ENCODE assay signal across 8 mouse cellular contexts in genomic region chr7:38167724-38168141, GRCm38 (mm10). TPM values are rescaled to one million over a fixed set of nuclear protein-coding genes. Genes with fewer than 3 reads are reported as not detected.
DNase-seq lines count a peak whose midpoint lies in the region; ATAC-seq and TF ChIP-seq lines count a peak whose summit lies in the region.

No protein-coding gene starts in this region.

- H3K4me3 ChIP-seq in bone marrow, adult 2 months (replicated peaks; ENCODE audit: control insufficient read depth, low read depth, low read length), result no peak overlapping the region
- no peak overlapping the region for H3K4me3 ChIP-seq in forebrain, embryonic 15.5 days
- no peak overlapping the region for H3K4me3 ChIP-seq in limb, embryonic 11.5 days (ENCODE audit: low read depth, low read length)
- no peak overlapping the region for H3K4me3 ChIP-seq in midbrain, embryonic 14.5 days (replicated peaks; ENCODE audit: low read depth, low read length)

- no peak overlapping the region for H3K9ac ChIP-seq in forebrain, embryonic 15.5 days (replicated peaks)
- no peak overlapping the region for H3K9ac ChIP-seq in limb, embryonic 11.5 days (ENCODE audit: low read length)
- no peak overlapping the region for H3K9ac ChIP-seq in midbrain, embryonic 14.5 days (replicated peaks; ENCODE audit: low read length)

- WGBS in bone marrow, adult 2 months, result 16% methylated on average over 11 of the region's 11 CpGs
- 15% methylated on average over 11 of the region's 11 CpGs for WGBS in forebrain, embryonic 15.5 days
- WGBS in limb, embryonic 11.5 days, result 15% methylated on average over 11 of the region's 11 CpGs
- 18% methylated on average over 11 of the region's 11 CpGs for WGBS in midbrain, embryonic 14.5 days

- no peaks in the 10 kb centered on the region for H3K36me3 ChIP-seq in forebrain, embryonic 15.5 days
- no peaks in the 10 kb centered on the region for H3K36me3 ChIP-seq in limb, embryonic 11.5 days (ENCODE audit: control insufficient read depth, insufficient read depth, low read length)
- no peaks in the 10 kb centered on the region for H3K36me3 ChIP-seq in midbrain, embryonic 14.5 days (ENCODE audit: control insufficient read depth, insufficient read depth, low read length)

- DNase-seq in layer of hippocampus, adult 11-12 months (ENCODE audit: low spot score), result peak; percentile 67
- no peak for DNase-seq in layer of hippocampus, adult 9-10 months (ENCODE audit: low spot score)
- peak; percentile 73 for DNase-seq in induced T-regulatory cell, adult 2 months (ENCODE audit: low read depth)
- DNase-seq in limb, embryonic 11.5 days (ENCODE audit: low spot score), result peak; percentile 64
- peak; percentile 87 for DNase-seq in midbrain, embryonic 14.5 days
- DNase-seq in thymus, postnatal 4 days, result peak; percentile 50

- H3K27ac ChIP-seq in bone marrow, adult 2 months (ENCODE audit: control insufficient read depth, insufficient read depth, low read depth, low read length, poor library complexity), result no peak overlapping the region
- no peak overlapping the region for H3K27ac ChIP-seq in forebrain, embryonic 15.5 days (replicated peaks)
- H3K27ac ChIP-seq in limb, embryonic 11.5 days (replicated peaks; ENCODE audit: low read depth, low read length), result no peak overlapping the region
- H3K27ac ChIP-seq in midbrain, embryonic 14.5 days (replicated peaks; ENCODE audit: low read depth, low read length), result no peak overlapping the region

- H3K4me1 ChIP-seq in bone marrow, adult 2 months (ENCODE audit: control insufficient read depth, insufficient read depth, low read length), result peaks cover 4% of the 10 kb centered on the region; the same call in 1 of the 2 replicates
- peaks cover 5% of the 10 kb centered on the region; the same call in 1 of the 2 replicates for H3K4me1 ChIP-seq in forebrain, embryonic 15.5 days
- H3K4me1 ChIP-seq in limb, embryonic 11.5 days (ENCODE audit: control insufficient read depth, insufficient read depth, low read length), result no peaks in the 10 kb centered on the region
- peaks cover 2% of the 10 kb centered on the region; the same call in 1 of the 2 replicates for H3K4me1 ChIP-seq in midbrain, embryonic 14.5 days (ENCODE audit: control insufficient read depth, insufficient read depth, low read length)

- TF ChIP-seq CTCF in bone marrow, adult 2 months (IDR thresholded peaks at IDR 0.05; ENCODE audit: control insufficient read depth, insufficient read depth, low read length), result peak; percentile 18; the same call in 1 of the 2 replicates

- TF ChIP-seq POLR2A in bone marrow, adult 2 months (IDR thresholded peaks at IDR 0.05; ENCODE audit: borderline replicate concordance, control insufficient read depth, low read depth, low read length), result no peak

- no peak overlapping the region for H3K4me2 ChIP-seq in forebrain, embryonic 15.5 days (replicated peaks)
- H3K4me2 ChIP-seq in limb, embryonic 11.5 days (ENCODE audit: low read depth, severe bottlenecking), result no peak overlapping the region
- peak overlapping the region; percentile 30; the same call in 1 of the 2 replicates for H3K4me2 ChIP-seq in midbrain, embryonic 14.5 days (ENCODE audit: low read length)

- H3K27me3 ChIP-seq in forebrain, embryonic 15.5 days, result no peaks in the 10 kb centered on the region
- H3K27me3 ChIP-seq in limb, embryonic 11.5 days (ENCODE audit: control insufficient read depth, insufficient read depth, low read length), result no peaks in the 10 kb centered on the region
- no peaks in the 10 kb centered on the region for H3K27me3 ChIP-seq in midbrain, embryonic 14.5 days (ENCODE audit: control insufficient read depth, insufficient read depth, low read length)

- peak; percentile 66; the same call in 1 of the 2 replicates for ATAC-seq in forebrain, embryonic 15.5 days (replicated peaks)
- ATAC-seq in limb, embryonic 11.5 days (ENCODE audit: insufficient number of reproducible peaks, low FRiP score, low TSS enrichment, low read depth), result no peak
- ATAC-seq in midbrain, embryonic 14.5 days (ENCODE audit: low FRiP score, low TSS enrichment), result no peak

- H3K9me3 ChIP-seq in forebrain, embryonic 15.5 days, result no peaks in the 10 kb centered on the region
- no peaks in the 10 kb centered on the region for H3K9me3 ChIP-seq in limb, embryonic 11.5 days (ENCODE audit: control insufficient read depth, low read length)
- no peaks in the 10 kb centered on the region for H3K9me3 ChIP-seq in midbrain, embryonic 14.5 days (ENCODE audit: control insufficient read depth, low read length)

RNA-seq across cellular contexts. Expression of gene 1600014C10Rik, which starts 15.3 kb away (rescaled TPM):
- 15.1 and 22.2 TPM in 2 replicates for polyA plus RNA-seq in bone marrow, adult 2 months (2011; ENCODE audit: insufficient read depth, insufficient read length, low replicate concordance, missing spikeins)
- polyA plus RNA-seq in forebrain, embryonic 15.5 days (2015; fragmentation: Nextera tagmentation; extraction: Ambion mirVana), result 16.8 and 17.7 TPM in 2 replicates
- 14.0 and 14.4 TPM in 2 replicates for polyA plus RNA-seq in limb, embryonic 11.5 days (2014; fragmentation: Nextera tagmentation; extraction: Ambion mirVana)
- 24.9 and 31.2 TPM in 2 replicates for polyA plus RNA-seq in midbrain, embryonic 14.5 days (2014; fragmentation: Nextera tagmentation; extraction: Ambion mirVana)
